8 mouse cellular contexts compared by ENCODE assay signal in the genomic region with DNA sequence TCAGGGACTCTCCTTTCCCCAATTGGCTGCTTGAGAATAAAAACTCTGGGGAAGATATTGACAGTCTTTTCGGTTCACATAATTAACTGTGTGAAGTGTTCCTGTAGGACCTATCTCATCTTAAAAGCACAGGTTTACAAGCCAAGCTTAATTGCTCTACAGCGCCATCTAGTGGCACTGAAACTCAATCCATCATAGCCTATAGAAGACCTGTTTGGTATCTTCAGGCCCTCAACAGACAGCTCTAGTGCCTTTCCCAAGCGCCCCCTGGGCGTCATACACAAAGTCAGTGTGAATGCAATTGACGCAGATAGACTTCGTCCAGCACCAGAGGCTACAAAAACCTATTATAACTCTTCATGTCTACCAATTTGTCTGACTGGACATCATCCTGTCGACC.
A peak's percentile ranks its signal among the peaks of the same experiment; 100 is the strongest.
DNase-seq lines count a peak whose midpoint lies in the region; ATAC-seq and TF ChIP-seq lines count a peak whose summit lies in the region.

No protein-coding gene starts in this region.

- POLR2A ChIA-PET in Patski (lab: Charles Lee): no interaction called here

- in situ Hi-C loops in Patski (cut with MboI; ENCODE audit: low pct_unique_long_range_greater_than_20kb): loop anchor here (10.0 to 25.0 kb wide), 3 partner anchors 245 to 838 kb away; no protein-coding TSS in a partner anchor

- no peak overlapping the region for H3K27ac ChIP-seq in kidney, embryonic 14.5 days (ENCODE audit: low read depth, low read length)
- H3K27ac ChIP-seq in liver, adult 2 months (replicated peaks; ENCODE audit: insufficient read depth, low read depth, low read length): no peak overlapping the region
- H3K27ac ChIP-seq in testis, adult 2 months (ENCODE audit: control insufficient read depth, insufficient read depth, low read depth, low read length): no peak overlapping the region

- H3K79me2 ChIP-seq in liver, adult 2 months (ENCODE audit: control insufficient read depth, insufficient read depth, low read length): no peaks in the 10 kb centered on the region

- CTCF ChIA-PET in Patski (lab: Charles Lee): interaction anchor here (0.7 to 2.6 kb wide), 9 partner anchors 9 to 660 kb away, joined by 3 to 8 read pairs (median 3); no protein-coding TSS in a partner anchor

- H3K9ac ChIP-seq in kidney, embryonic 14.5 days (ENCODE audit: low read depth, low read length): no peak overlapping the region
- no peak overlapping the region for H3K9ac ChIP-seq in liver, adult 2 months (ENCODE audit: low read depth, low read length)

- no peaks in the 10 kb centered on the region for H3K4me1 ChIP-seq in kidney, embryonic 14.5 days (ENCODE audit: control insufficient read depth, insufficient read depth, low read length)
- no peaks in the 10 kb centered on the region for H3K4me1 ChIP-seq in liver, adult 2 months (ENCODE audit: control insufficient read depth, insufficient read depth, low read length)
- no peaks in the 10 kb centered on the region for H3K4me1 ChIP-seq in testis, adult 2 months (ENCODE audit: control insufficient read depth, insufficient read depth, low read length)

- DNase-seq in 416B (ENCODE audit: low read depth) (peak; percentile 89), Patski (ENCODE audit: low read depth, low spot score) (peak; percentile 43)
- peak; percentile 31 for DNase-seq in cerebellum, adult 9-11 months
- peak; percentile 7 to 55 for DNase-seq in frontal cortex, postnatal 14 days (ENCODE audit: low spot score in 2 of 2)
- peak; percentile 63 for DNase-seq in liver, adult 2 months (ENCODE audit: extremely low read depth, low read depth, low spot score)
- DNase-seq in natural killer cell, adult 2 months (ENCODE audit: low spot score in 2 of 2): peak; percentile 25 to 50

- WGBS in kidney, embryonic 14.5 days: 34% methylated on average over 7 of the region's 7 CpGs
- WGBS in liver, adult 2 months: 36% methylated on average over 7 of the region's 7 CpGs

- no peaks in the 10 kb centered on the region for H3K36me3 ChIP-seq in kidney, embryonic 14.5 days (ENCODE audit: control insufficient read depth, insufficient read depth, low read length)
- no peaks in the 10 kb centered on the region for H3K36me3 ChIP-seq in liver, adult 2 months (ENCODE audit: control insufficient read depth, insufficient read depth, low read length)
- no peaks in the 10 kb centered on the region for H3K36me3 ChIP-seq in testis, adult 2 months (ENCODE audit: control insufficient read depth, insufficient read depth, low read length)

- no peak overlapping the region for H3K4me3 ChIP-seq in kidney, embryonic 14.5 days (ENCODE audit: low read length)
- no peak overlapping the region for H3K4me3 ChIP-seq in liver, adult 2 months (ENCODE audit: insufficient read depth, low read depth, low read length)
- no peak overlapping the region for H3K4me3 ChIP-seq in testis, adult 2 months (ENCODE audit: control insufficient read depth, low read depth, low read length)

- H3K9me3 ChIP-seq in kidney, embryonic 14.5 days (ENCODE audit: control insufficient read depth, low read length): no peaks in the 10 kb centered on the region

- TF ChIP-seq CTCF in Patski (IDR thresholded peaks at IDR 0.05): peak; percentile 82
- peak; percentile 39 for TF ChIP-seq CTCF in liver, adult 2 months (IDR thresholded peaks at IDR 0.05; ENCODE audit: low read depth, low read length)
- peak; percentile 38; the same call in 1 of the 2 replicates for TF ChIP-seq CTCF in testis, adult 2 months (IDR thresholded peaks at IDR 0.05; ENCODE audit: control insufficient read depth, insufficient read depth, insufficient replicate concordance, low read depth, low read length)

- no peak for TF ChIP-seq POLR2A in liver, adult 2 months (IDR thresholded peaks at IDR 0.05; ENCODE audit: extremely low read depth, insufficient read depth, low read length)
- TF ChIP-seq POLR2A in testis, adult 2 months (IDR thresholded peaks at IDR 0.05; ENCODE audit: control insufficient read depth, low read depth, low read length): no peak

- ATAC-seq in Patski: peak; percentile 65
- peak; percentile 43; the same call in 1 of the 2 replicates for ATAC-seq in kidney, embryonic 14.5 days (ENCODE audit: low FRiP score, low TSS enrichment)

- no peak overlapping the region for H3K4me2 ChIP-seq in kidney, embryonic 14.5 days (replicated peaks; ENCODE audit: low read depth, low read length)

- H3K27me3 ChIP-seq in Patski: peaks cover 9% of the 10 kb centered on the region
- H3K27me3 ChIP-seq in kidney, embryonic 14.5 days (ENCODE audit: control insufficient read depth, insufficient read depth, low read length): no peaks in the 10 kb centered on the region
- H3K27me3 ChIP-seq in liver, adult 2 months (ENCODE audit: control insufficient read depth, insufficient read depth, low read length): no peaks in the 10 kb centered on the region
- H3K27me3 ChIP-seq in testis, adult 2 months (ENCODE audit: control insufficient read depth, insufficient read depth, low read length): no peaks in the 10 kb centered on the region

Comparison
In these comparisons a context has a peak if more than half of its experiments do, and no peak if none do; other contexts are left out.
1. DNase-seq: peak in every context shown above with its lines; median percentile 89 in 416B; 63 in liver, adult 2 months; 43 in Patski; 38 in natural killer cell, adult 2 months; 31 in cerebellum, adult 9-11 months; 31 in frontal cortex, postnatal 14 days.